Mouse (Mus musculus) forebrain, embryonic 15.5 days (tissue): ENCODE measurements around the gene Tmbim6. TPM values are rescaled to one million over a fixed set of nuclear protein-coding genes. Genes with fewer than 3 reads are reported as not detected.

Experiments
- ATAC-seq: fragments of 200-750 bp; cut with Nextera tagmentation; replicated peaks from 2 replicates; pipeline ENCODE4 v1.8.0; 2017; ENCODE audit warnings: mild to moderate bottlenecking, moderate TSS enrichment, moderate library complexity
- H3K27ac ChIP-seq: fragments of 300-500 bp; sonication (generic); replicated peaks from 2 replicates; pipeline ENCODE4 v1.5.1; 2015; ENCODE audit warnings: mild to moderate bottlenecking, inconsistent platforms
- H3K27me3 ChIP-seq: fragments of 300-500 bp; sonication (generic); 2 replicates; pipeline ENCODE4 v1.6.1; 2015; ENCODE audit warnings: inconsistent platforms
- H3K36me3 ChIP-seq: fragments of 300-500 bp; sonication (generic); 2 replicates; pipeline ENCODE4 v1.6.1; 2015; ENCODE audit warnings: mild to moderate bottlenecking, inconsistent platforms
- H3K4me1 ChIP-seq: fragments of 300-500 bp; sonication (generic); 2 replicates; pipeline ENCODE4 v1.6.1; 2015; ENCODE audit warnings: inconsistent platforms
- H3K4me2 ChIP-seq: fragments of 300-500 bp; sonication (generic); replicated peaks from 2 replicates; pipeline ENCODE4 v1.6.1; 2015; ENCODE audit warnings: mild to moderate bottlenecking, inconsistent platforms
- H3K4me3 ChIP-seq: fragments of 300-500 bp; sonication (generic); 2 replicates; pipeline ENCODE4 v1.5.1; 2015; ENCODE audit warnings: mild to moderate bottlenecking, inconsistent platforms
- H3K9ac ChIP-seq: fragments of 300-500 bp; sonication (generic); replicated peaks from 2 replicates; pipeline ENCODE4 v1.6.1; 2015; ENCODE audit warnings: mild to moderate bottlenecking, inconsistent platforms
- H3K9me3 ChIP-seq: fragments of 300-500 bp; sonication (generic); 2 replicates; pipeline ENCODE4 v1.6.1; 2016; ENCODE audit warnings: inconsistent platforms
- WGBS: fragments of 180-500 bp; shearing (Covaris S2); methylation state at CpG from one replicate; pipeline ENCODE4 v1.1.7; 2015; ENCODE audit warnings: mixed read lengths; 5-methylcytosine and 5-hydroxymethylcytosine counted together
- polyA plus RNA-seq: library from polyadenylated mRNA; unstranded; fragments of >200 nt; fragmentation: Nextera tagmentation; extraction: Ambion mirVana; gene quantifications from 2 replicates; pipeline ENCODE4 v1.2.1, GENCODE M21; 2015

Gene Tmbim6
- polyA plus RNA-seq, 1 experiment from 2014 or later = 263 TPM

DNA sequence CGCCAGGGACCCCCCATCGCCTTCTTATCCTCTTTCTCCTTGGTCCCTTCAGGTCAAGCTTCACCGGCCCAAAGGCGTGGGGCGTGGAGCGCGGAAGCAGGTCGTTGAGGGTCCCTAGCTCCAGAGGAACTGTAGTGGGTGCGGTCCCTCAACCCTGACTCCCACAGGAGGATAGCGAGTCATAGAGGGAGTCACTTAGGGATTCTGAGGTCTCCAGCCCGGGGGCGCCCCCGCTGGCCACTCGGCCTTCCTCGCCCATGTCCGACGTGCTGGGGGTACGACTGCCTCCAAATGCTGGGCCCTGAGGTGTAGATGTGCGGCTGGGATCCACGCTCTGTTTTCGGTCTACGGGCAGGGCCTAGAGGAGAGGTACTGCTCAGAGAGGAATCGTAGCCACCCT is 29.9 kb downstream of the Tmbim6 start:
- Histone ChIP-seq H3K27ac (no peak overlapping the region), H3K9ac (no peak overlapping the region), H3K9me3 (no peaks in the 10 kb centered on the region), H3K27me3 (no peaks in the 10 kb centered on the region), H3K4me2 (no peak overlapping the region), H3K4me3 (no peak overlapping the region), H3K4me1 (peaks cover 8% of the 10 kb centered on the region), H3K36me3 (peaks cover 34% of the 10 kb centered on the region)
- no peak for ATAC-seq
- WGBS = 92% methylated on average over 23 of the region's 23 CpGs

DNA sequence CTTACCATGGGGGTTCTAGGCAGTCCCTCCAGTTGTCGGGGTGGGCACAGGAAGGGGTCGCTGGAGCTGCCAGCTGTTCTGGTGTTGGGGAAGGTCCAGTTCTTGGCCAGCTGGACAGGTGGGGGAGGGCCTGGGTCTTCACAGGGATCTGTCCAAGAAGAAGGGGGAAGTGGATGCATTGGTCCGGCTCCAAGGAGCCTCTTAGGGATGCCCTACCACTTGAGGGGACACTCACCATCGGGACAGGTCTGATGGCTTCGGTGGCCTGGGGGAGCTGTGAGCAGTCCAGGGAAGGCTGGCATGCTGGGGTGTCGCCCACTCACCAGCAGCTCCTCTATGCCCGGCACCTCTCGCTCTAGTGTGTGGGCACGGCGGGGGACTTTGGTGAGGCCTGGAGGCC is 30.4 kb downstream of the Tmbim6 start:
- Histone ChIP-seq H3K27ac (no peak overlapping the region), H3K9ac (no peak overlapping the region), H3K4me1 (peaks cover 8% of the 10 kb centered on the region), H3K4me3 (no peak overlapping the region), H3K9me3 (no peaks in the 10 kb centered on the region), H3K27me3 (no peaks in the 10 kb centered on the region), H3K36me3 (peaks cover 38% of the 10 kb centered on the region), H3K4me2 (no peak overlapping the region)
- WGBS = 87% methylated on average over 10 of the region's 10 CpGs
- ATAC-seq = no peak

DNA sequence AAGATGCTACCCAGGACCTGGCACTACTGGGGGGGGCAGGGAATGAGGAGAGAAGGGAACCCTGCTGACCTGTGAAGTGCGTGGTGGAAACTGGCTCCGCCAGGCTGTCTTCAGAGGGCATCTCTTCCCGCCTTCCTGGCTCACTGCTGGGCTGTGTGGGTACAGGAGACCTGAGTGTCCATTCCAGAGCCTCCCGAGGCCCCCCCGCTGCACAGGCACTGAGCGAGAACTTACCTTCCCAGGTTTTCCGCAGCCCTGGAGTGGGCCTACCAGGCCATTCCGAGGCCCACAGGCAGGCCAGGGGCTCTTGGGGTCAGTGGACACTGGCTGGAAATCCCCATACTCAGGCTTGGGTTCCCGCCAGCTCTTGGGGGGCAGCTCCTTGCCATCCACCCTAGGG is 31.2 kb downstream of the Tmbim6 start:
- no peaks in the 10 kb centered on the region for H3K9me3 ChIP-seq
- H3K4me2 ChIP-seq = no peak overlapping the region
- 90% methylated on average over 9 of the region's 9 CpGs for WGBS
- H3K36me3 ChIP-seq = peaks cover 43% of the 10 kb centered on the region
- no peak overlapping the region for H3K4me3 ChIP-seq
- no peaks in the 10 kb centered on the region for H3K27me3 ChIP-seq
- no peak overlapping the region for H3K9ac ChIP-seq
- no peak for ATAC-seq
- H3K27ac ChIP-seq = no peak overlapping the region
- peaks cover 8% of the 10 kb centered on the region for H3K4me1 ChIP-seq

GRCm38 (mm10) chr15:99430394-99430793 is 37.7 kb downstream of the Tmbim6 start:
- Histone ChIP-seq H3K4me3 (no peak overlapping the region), H3K9ac (no peak overlapping the region), H3K36me3 (peaks cover 42% of the 10 kb centered on the region), H3K9me3 (no peaks in the 10 kb centered on the region), H3K27ac (no peak overlapping the region), H3K4me1 (peaks cover 5% of the 10 kb centered on the region; the same call in 1 of the 2 replicates), H3K27me3 (no peaks in the 10 kb centered on the region), H3K4me2 (no peak overlapping the region)
- ATAC-seq = no peak
- 85% methylated on average over 8 of the region's 8 CpGs for WGBS

DNA sequence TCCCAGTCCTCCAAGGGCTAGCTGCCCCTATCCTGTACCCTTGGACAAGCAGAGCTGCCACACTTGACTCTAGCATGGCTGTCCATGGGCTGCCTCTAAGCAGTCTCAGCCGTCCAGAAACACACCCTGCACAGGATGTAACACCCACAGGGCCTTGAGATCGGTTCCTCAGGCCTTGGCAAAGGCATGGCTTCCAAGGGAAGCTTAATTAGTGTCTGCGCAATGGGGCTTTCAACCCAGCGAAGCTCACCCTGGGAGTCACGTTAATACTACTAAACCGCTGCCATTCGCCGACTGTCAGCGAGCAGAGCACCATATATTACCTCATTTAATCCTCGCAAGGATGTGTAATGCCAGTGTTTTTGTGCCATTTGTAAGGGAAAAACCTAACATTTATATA is 38.4 kb downstream of the Tmbim6 start:
- no peak overlapping the region for H3K4me3 ChIP-seq
- H3K36me3 ChIP-seq = peaks cover 36% of the 10 kb centered on the region
- no peak overlapping the region for H3K27ac ChIP-seq
- 86% methylated on average over 10 of the region's 10 CpGs for WGBS
- H3K4me2 ChIP-seq = no peak overlapping the region
- H3K9me3 ChIP-seq = no peaks in the 10 kb centered on the region
- peaks cover 7% of the 10 kb centered on the region for H3K4me1 ChIP-seq
- H3K27me3 ChIP-seq = no peaks in the 10 kb centered on the region
- ATAC-seq = no peak
- H3K9ac ChIP-seq = no peak overlapping the region

DNA sequence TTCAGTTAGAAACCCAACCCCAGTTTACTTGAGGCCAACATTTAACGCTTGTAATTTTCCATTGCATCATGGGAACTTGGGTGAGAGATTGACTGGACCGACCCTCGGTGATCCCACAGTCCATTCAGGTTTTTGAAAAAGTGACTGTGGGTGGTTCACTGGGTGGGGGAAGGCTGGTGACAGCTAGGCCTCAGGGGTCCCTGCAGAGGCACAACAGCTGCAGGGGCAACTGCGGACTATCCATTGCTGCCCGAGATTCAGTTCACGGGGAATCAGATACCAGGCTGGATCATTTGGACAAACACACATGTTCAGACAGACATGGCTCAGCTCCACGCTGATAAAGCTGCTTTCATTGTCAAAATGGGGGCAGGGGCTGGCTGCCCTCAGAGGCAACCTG is 38.8 kb downstream of the Tmbim6 start:
- no peaks in the 10 kb centered on the region for H3K27me3 ChIP-seq
- no peak overlapping the region for H3K4me3 ChIP-seq
- 85% methylated on average over 7 of the region's 7 CpGs for WGBS
- H3K36me3 ChIP-seq = peaks cover 32% of the 10 kb centered on the region
- ATAC-seq = no peak
- no peaks in the 10 kb centered on the region for H3K9me3 ChIP-seq
- no peak overlapping the region for H3K27ac ChIP-seq
- H3K4me1 ChIP-seq = peaks cover 12% of the 10 kb centered on the region
- no peak overlapping the region for H3K9ac ChIP-seq
- H3K4me2 ChIP-seq = no peak overlapping the region

DNA sequence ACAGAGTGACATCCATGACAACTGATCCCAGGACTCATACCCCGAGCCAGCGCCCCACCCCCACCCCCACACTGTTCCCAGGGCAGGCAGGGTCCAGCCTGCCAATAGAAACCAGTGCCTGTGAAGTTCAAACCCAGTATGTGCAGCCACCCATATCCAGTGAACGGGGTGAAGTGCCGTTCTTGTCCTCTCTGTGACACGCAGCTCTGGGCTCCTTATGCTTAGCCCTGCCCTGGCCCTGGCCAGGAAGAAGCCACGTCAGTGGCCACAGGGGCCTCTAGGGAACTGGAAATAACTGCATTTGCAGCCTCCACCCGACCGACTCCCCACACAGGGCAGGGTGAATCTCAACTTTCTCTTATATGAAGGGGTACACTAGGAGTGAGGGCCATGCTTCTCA is 39.3 kb downstream of the Tmbim6 start:
- Histone ChIP-seq H3K9me3 (no peaks in the 10 kb centered on the region), H3K9ac (no peak overlapping the region), H3K4me3 (no peak overlapping the region), H3K4me2 (no peak overlapping the region), H3K4me1 (peaks cover 14% of the 10 kb centered on the region), H3K27me3 (no peaks in the 10 kb centered on the region), H3K27ac (no peak overlapping the region), H3K36me3 (peaks cover 31% of the 10 kb centered on the region)
- no peak for ATAC-seq
- WGBS = 93% methylated on average over 8 of the region's 8 CpGs

DNA sequence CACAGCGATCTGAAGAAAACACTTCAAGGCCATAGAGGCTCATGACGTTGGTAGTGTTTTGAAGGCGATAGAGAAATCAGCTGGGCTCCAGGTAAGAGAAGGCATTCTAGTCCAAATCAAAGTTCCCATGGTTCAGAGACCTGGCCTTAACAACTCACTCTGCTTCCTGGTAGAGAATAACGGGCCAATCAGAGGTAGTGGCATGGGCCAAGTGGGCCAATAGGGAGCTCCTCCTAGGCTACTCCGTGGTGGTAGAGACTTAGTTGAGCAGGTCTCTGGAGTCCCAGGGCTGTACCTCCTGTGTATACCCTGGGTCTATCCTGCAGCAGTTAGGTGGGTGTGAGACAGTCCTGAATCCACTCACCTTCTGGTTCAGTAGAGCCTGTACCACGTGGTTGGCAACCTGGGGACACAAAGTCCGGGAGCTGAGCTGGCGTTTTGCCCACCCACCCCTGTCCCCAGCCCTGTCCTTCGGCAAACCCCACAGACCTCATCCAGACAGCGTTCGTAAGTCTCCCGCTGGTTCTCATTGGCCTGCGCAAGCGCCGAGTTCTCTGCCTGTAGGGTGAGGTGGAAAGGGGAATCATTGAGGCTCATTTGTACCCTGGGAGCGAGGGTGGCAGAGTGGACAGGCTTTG is 40.5 kb downstream of the Tmbim6 start:
- no peaks in the 10 kb centered on the region for H3K9me3 ChIP-seq
- no peak overlapping the region for H3K27ac ChIP-seq
- H3K36me3 ChIP-seq = peaks cover 21% of the 10 kb centered on the region; the same call in 1 of the 2 replicates
- H3K4me3 ChIP-seq = no peak overlapping the region
- no peak overlapping the region for H3K9ac ChIP-seq
- WGBS = 87% methylated on average over 16 of the region's 16 CpGs
- H3K27me3 ChIP-seq = no peaks in the 10 kb centered on the region
- no peak overlapping the region for H3K4me2 ChIP-seq
- no peak for ATAC-seq
- H3K4me1 ChIP-seq = peaks cover 14% of the 10 kb centered on the region

DNA sequence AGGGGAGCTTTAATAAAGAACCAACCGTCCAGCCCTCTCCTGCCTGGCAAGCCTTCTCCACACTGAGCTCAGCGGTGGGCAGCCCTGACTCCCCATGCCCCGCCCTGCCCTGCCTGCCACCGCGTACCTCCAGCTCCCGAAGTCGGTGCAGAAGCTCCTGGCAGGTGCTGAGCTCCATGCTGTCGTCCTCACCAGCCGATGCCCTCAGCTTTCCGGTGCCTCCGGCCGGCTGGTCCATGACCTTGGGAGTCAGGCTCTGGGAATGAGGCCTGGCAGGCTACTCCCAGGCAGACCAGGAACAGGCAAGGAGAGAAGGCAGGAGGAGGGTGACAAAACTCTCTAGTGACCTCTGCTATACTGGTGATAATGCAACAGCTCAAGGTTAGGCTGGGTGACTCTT is 41.2 kb downstream of the Tmbim6 start:
- Histone ChIP-seq H3K4me1 (peaks cover 14% of the 10 kb centered on the region), H3K36me3 (peaks cover 16% of the 10 kb centered on the region; the same call in 1 of the 2 replicates), H3K4me2 (no peak overlapping the region), H3K27me3 (no peaks in the 10 kb centered on the region), H3K9ac (no peak overlapping the region), H3K9me3 (no peaks in the 10 kb centered on the region), H3K27ac (no peak overlapping the region), H3K4me3 (no peak overlapping the region)
- no peak for ATAC-seq
- 90% methylated on average over 12 of the region's 12 CpGs for WGBS

DNA sequence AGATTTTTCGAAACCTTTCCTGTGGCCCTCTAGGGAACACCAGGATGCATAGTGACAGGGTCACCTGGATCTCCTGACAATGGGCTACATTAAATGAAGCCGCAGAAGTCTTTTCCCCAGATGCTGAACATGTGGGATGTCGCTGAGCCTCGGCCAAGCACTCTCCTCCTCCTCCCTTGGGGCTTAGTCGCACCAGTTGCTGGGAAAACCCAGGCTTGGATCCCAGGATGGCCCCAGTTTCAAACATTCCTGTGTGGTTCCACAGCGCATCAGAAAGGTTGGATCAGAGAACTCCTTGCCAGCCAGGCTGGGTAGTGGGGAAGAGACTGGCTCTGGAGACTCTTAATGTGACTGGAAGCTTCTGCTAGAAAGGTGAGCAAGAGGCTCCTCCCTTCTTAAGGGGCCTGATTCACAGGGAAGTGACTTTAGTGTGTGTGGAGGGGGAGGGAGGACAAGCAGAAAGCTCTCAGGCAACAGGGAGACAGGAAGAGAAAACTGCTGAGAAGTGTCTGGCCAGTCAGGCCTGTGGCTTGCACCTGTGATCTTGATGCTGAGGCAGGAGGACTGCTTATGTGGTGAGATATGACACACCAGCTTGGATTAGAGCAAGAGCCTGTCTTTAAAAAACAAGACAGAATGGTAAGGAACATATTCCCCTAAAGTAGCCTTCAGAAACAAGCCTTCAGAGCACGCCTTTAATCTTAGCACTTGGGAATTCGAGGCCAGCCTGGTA is 46.5 kb downstream of the Tmbim6 start:
- 83% methylated on average over 8 of the region's 8 CpGs for WGBS
- no peak overlapping the region for H3K4me2 ChIP-seq
- ATAC-seq = no peak
- no peaks in the 10 kb centered on the region for H3K36me3 ChIP-seq
- 0 out of 2 replicates have a peak overlapping the region, but pooled peaks have one; percentile 8 for H3K27ac ChIP-seq
- no peak overlapping the region for H3K4me3 ChIP-seq
- no peaks in the 10 kb centered on the region for H3K9me3 ChIP-seq
- peaks cover 30% of the 10 kb centered on the region for H3K4me1 ChIP-seq
- no peak overlapping the region for H3K9ac ChIP-seq
- no peaks in the 10 kb centered on the region for H3K27me3 ChIP-seq

DNA sequence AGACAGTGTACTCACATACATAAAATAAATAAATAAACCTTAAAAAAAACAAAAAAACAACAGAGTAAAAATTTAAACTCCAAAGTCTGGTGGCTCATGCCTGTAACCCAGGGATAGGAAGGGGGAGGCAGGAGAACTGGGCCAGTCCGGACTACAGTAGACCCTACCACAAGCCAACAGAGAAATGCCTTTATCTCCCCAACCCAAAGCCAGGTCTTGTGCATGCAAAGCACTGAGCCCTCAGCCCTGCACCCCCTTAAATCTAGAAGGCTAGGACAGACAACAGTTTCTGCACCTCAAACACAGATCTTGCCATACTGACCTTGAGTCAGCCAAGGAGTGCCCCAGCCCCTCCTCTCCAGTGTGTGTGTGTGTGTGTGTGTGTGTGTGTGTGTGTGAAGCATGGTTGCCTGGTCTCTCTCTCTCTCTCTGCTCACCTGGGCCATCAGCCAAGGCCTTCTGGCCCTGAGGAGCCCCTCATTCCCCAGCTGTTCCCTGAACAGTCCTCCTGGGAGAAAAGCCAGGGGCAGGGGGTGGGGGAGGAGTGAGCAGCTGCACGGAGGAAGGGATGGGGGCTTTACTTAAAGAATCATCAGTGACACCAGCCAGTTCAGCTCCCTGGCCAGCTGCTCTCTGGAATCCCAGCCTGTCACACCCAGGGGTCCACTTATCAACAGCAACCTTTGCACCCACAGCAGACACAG is 47.6 kb downstream of the Tmbim6 start:
- Histone ChIP-seq H3K4me1 (peaks cover 26% of the 10 kb centered on the region), H3K9me3 (no peaks in the 10 kb centered on the region), H3K36me3 (no peaks in the 10 kb centered on the region), H3K27me3 (no peaks in the 10 kb centered on the region), H3K27ac (peak overlapping the region; percentile 81), H3K9ac (no peak overlapping the region), H3K4me2 (peak overlapping the region; percentile 2; the same call in 1 of the 2 replicates), H3K4me3 (no peak overlapping the region)
- 41% methylated on average over 2 of the region's 2 CpGs for WGBS
- ATAC-seq = peak; percentile 83

DNA sequence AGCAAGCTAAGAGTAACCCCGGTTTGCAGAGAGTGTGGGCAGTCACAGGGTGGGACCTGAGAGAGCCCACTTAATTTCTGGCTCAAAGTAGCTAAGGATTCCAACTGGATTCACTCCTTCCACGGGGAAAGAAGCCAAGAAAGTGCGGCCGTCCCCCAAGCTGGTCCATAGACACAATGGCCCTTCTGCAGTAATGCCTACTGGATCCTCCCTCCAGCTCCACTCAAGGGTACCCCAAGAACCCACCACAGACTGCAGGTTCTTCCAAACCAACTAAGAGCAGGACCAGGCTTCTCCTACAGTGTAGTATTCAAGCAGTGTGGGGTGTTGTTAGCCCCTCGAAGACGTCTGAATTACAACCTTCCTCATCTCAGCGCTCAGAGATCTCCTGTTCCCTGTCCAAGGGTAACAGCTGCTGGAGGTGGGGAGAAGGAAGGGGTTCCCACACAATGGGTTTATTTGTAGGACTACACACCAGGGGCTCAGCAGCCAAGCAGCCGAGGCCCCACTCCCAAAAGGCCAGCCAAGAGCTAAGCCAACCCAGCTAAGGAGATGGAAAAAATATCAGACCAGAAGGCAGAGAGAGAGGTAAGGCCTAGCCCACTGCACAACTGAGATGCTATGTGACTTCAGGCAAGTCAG is 48.3 kb downstream of the Tmbim6 start:
- Histone ChIP-seq H3K36me3 (no peaks in the 10 kb centered on the region), H3K9me3 (no peaks in the 10 kb centered on the region), H3K27me3 (no peaks in the 10 kb centered on the region), H3K9ac (no peak overlapping the region), H3K4me1 (peaks cover 24% of the 10 kb centered on the region), H3K4me3 (no peak overlapping the region), H3K4me2 (no peak overlapping the region), H3K27ac (peak overlapping the region; percentile 81)
- peak; percentile 19; the same call in 1 of the 2 replicates for ATAC-seq
- WGBS = 38% methylated on average over 8 of the region's 8 CpGs
